Mouse (Mus musculus) myocyte (in vitro differentiated cells): ENCODE measurements at regions not wholly inside any gene's neighbourhood (a gene's known extent, or its start where the extent isn't known, plus 50 kb on each side); places are given as distances from the start of the nearest gene placed in this dataset.

Experiments used
- CEBPB ChIP-seq: IDR thresholded peaks from 2 replicates; pipeline ENCODE4 v1.6.1; 2011; ENCODE audit warnings: mild to moderate bottlenecking, moderate library complexity; ENCODE audit not compliant: poor library complexity, insufficient read depth, severe bottlenecking
- E2F4 ChIP-seq: IDR thresholded peaks from one replicate; pipeline ENCODE4 v1.6.1; 2011; ENCODE audit warnings: mild to moderate bottlenecking, control low read depth, moderate library complexity; ENCODE audit not compliant: insufficient read depth
- MAX ChIP-seq: IDR thresholded peaks from one replicate; pipeline ENCODE4 v1.6.1; 2011; ENCODE audit warnings: low read depth, mild to moderate bottlenecking, control low read depth
- MYOD1 ChIP-seq, 3 experiments: IDR thresholded peaks; one replicate each; pipeline ENCODE4 v1.6.1; 2011; ENCODE audit warnings: control low read depth in 2 of 3, low read depth in 2 of 3, mild to moderate bottlenecking in 2 of 3, moderate library complexity in 1 of 3; ENCODE audit not compliant: insufficient read length in 2 of 3, control insufficient read depth in 1 of 3
- MYOG ChIP-seq, 3 experiments: IDR thresholded peaks; one replicate each; pipeline ENCODE4 v1.6.1; 2011; ENCODE audit warnings: control low read depth in 2 of 3, low read depth in 2 of 3, mild to moderate bottlenecking in 2 of 3; ENCODE audit not compliant: insufficient read length in 2 of 3, control insufficient read depth in 1 of 3, insufficient read depth in 1 of 3
- POLR2A ChIP-seq: IDR thresholded peaks from one replicate; pipeline ENCODE4 v1.6.1; 2011; ENCODE audit warnings: low read depth, mild to moderate bottlenecking, control low read depth, moderate library complexity; ENCODE audit not compliant: insufficient read length
- POLR2AphosphoS2 ChIP-seq: IDR thresholded peaks from one replicate; pipeline ENCODE4 v1.6.1; 2011; ENCODE audit warnings: low read depth, control low read depth; ENCODE audit not compliant: insufficient read length
- TCF12 ChIP-seq: IDR thresholded peaks from one replicate; pipeline ENCODE4 v1.6.1; 2011; ENCODE audit warnings: mild to moderate bottlenecking, control low read depth; ENCODE audit not compliant: poor library complexity, insufficient read depth, severe bottlenecking
- USF1 ChIP-seq: IDR thresholded peaks from one replicate; pipeline ENCODE4 v1.6.1; 2011; ENCODE audit warnings: low read depth, mild to moderate bottlenecking, control low read depth, moderate library complexity

- TF ChIP-seq MAX = no peak
- TF ChIP-seq POLR2A = no peak
- TF ChIP-seq USF1 = no peak
- no peak for TF ChIP-seq CEBPB
- no peak for TF ChIP-seq POLR2AphosphoS2
- TF ChIP-seq MYOD1 (IDR thresholded peaks at IDR 0.05; ENCODE audit: control insufficient read depth in 1 of 3, insufficient read length in 2 of 3, low read depth in 2 of 3) = no peak
- TF ChIP-seq E2F4 = no peak
- no peak for TF ChIP-seq TCF12
- TF ChIP-seq MYOG (IDR thresholded peaks at IDR 0.05; ENCODE audit: control insufficient read depth in 1 of 3, insufficient read depth in 1 of 3, insufficient read length in 2 of 3, low read depth in 2 of 3) = no peak
Observed at GRCm38 (mm10) chr8:57242301-57242700, 78.5 kb upstream of the Hand2 start.
